Mouse (Mus musculus) fibroblast of lung, adult 2 months (primary cell): ENCODE results near the gene Chd2.

Experiments
- DNase-seq: peaks from one replicate; pipeline ENCODE4 v3.0.0-alpha.2; 2011; ENCODE audit warnings: low read depth

Chd2 gene

GRCm38 (mm10) chr7:73402671-73403070 is 139.0 kb downstream of the Chd2 start:
- DNase-seq = no peak

GRCm38 (mm10) chr7:73402106-73402505 is 139.5 kb downstream of the Chd2 start:
- no peak for DNase-seq

- DNase-seq = no peak
Observed at GRCm38 (mm10) chr7:73400051-73400916, 141.3 kb downstream of the Chd2 start.

GRCm38 (mm10) chr7:73399501-73400044 is 142.1 kb downstream of the Chd2 start:
- DNase-seq = no peak

- DNase-seq = no peak
Observed at GRCm38 (mm10) chr7:73398806-73399442, 142.7 kb downstream of the Chd2 start.

DNA sequence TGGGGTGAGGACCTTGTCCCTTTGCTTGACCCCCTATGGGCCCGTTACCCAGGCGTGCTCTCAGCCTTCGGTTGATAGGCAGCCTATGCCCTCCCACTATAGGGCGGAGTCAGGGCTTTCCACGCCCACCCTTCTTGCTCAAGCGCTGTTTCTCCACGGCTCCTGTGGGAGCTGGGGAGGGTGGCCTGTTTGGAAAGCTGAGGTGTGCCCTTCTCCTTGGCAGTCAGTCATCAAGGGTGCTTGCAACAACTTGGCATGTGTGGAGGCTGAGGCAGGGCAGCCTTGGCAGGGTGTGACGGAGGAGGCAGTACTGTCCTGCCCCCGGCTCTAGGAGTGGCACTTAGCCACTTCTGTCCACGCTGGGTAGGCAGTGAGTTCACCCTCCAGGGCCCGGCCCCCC is 143.3 kb downstream of the Chd2 start:
- DNase-seq = no peak

- DNase-seq = no peak
Observed at GRCm38 (mm10) chr7:73394013-73394409, 147.6 kb downstream of the Chd2 start.

DNA sequence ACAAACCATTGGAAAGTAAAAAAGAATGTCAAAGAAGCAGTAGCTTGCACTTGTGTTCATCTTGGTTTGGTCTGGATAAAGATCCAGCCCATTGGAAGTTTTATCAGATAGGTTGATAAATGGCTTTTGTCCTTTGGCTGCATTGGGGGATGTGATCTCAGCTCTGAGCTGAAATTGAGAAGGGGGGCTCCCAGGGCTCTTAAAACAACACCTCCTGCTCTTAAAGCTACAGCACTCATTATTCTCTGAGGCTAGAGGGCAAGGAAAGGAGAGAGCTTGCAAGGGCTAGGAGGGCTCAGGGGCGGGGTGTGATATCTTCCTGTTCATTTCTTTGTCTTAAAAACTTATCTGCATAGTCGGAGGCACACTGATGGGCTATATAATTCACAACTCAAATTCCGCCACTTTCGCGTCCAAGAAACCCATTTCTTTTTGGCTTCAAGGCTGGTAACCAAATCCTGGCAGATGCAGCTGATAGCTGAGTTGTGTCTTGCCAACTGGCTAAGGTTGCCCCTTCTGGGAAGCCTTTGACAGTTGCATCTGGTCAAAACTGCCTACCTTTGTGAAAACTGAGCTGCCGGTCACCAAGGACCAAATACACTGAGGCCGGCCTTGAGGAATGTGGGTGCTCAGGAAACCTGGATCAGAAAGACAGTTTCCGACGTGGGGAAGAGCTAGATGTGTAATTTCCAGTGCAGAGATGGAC is 148.2 kb downstream of the Chd2 start:
- no peak for DNase-seq

DNA sequence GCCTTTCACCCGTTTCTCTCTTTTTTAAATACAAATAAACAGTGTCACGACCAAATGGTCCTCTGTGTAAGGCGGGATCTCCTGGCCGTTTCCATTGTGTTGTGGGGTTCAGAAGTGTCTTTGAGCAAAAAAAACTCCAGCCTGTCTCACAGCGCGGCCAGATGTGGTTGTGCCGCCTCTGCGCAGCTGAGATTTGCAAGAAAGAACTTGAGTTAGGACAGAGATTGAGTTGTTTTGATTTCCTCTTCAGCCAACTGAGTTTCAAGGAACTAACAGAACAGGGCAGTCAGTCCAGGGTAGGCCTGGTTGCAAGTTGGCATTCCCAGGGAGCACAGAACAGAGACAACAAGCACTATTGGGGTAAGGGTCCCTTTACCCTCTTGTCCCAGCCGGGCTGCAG is 149.3 kb downstream of the Chd2 start:
- no peak for DNase-seq

DNA sequence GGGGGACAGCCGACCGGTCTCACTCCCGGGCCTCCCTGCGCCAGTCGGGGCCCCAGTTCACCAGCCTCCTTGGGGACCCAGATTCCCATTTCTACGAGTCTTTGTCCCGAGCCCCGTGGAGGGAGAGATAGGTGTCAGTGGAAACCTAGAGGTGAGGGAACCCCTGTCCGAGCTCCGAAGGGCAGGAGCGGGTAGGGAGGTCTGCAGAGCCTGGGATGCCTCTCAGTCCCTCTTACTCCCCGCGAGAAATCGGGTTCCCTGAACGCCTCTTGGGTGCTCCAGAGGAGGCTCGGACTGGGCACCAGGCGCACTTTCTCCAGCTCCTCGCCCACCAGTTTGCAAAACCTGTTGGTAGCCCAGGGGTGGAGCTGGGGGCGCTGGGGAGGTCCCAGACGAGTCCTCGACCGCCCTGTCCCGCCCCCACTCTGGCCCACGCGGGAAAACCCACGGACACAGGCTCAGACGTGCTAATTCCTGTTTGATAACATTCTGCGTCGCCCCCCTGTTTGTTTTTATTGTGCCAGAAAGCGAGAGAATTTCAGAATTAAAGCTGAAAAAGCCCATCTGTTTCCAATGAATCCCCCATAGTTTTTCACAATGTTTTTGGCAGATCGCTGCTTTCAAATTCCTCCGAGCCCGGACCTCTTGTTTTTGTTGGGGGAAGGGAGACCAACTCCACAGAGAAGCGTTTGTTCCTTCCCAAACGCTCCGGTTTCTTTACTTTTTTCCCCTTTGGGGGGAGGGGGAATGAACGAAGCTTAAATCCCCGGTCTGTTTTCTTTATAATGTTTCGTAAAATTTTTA is 149.9 kb downstream of the Chd2 start:
- DNase-seq = no peak

GRCm38 (mm10) chr7:73391002-73391517 is 150.6 kb downstream of the Chd2 start:
- DNase-seq = no peak

- no peak for DNase-seq
Observed at GRCm38 (mm10) chr7:73390426-73391001, 151.1 kb downstream of the Chd2 start.

DNA sequence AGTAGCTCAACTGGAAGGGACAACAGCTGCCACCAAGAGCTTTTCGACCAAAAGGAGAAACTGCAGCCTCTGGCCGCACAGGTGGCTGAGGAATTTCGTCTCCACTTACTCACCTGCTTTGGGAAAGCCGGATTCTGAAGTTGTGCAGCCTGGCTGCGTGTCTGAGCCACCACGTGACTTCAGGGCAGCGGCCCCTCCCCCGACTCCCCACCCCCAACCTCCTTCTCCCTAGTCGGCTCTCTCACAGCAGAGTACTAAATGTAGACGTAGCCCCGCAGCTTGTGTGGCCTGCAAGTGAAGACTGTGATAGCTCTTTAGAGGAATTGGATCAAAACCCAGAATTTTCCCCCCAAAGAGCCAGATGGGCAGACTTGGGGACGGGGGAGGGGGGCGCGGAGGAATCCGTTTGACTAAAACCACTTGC is 151.7 kb downstream of the Chd2 start:
- DNase-seq = no peak

GRCm38 (mm10) chr7:73389419-73389818 is 152.2 kb downstream of the Chd2 start:
- DNase-seq = no peak

GRCm38 (mm10) chr7:73388866-73389265 is 152.8 kb downstream of the Chd2 start:
- DNase-seq = no peak

GRCm38 (mm10) chr7:73382843-73383242 is 158.8 kb downstream of the Chd2 start:
- DNase-seq = no peak

GRCm38 (mm10) chr7:73378034-73378433 is 163.6 kb downstream of the Chd2 start:
- no peak for DNase-seq

- no peak for DNase-seq
Observed at GRCm38 (mm10) chr7:73377307-73377706, 164.3 kb downstream of the Chd2 start.
